Mouse (Mus musculus) forebrain, postnatal 0 days (tissue): Measurements from ENCODE around the gene Arl15. TPM values are rescaled to one million over a fixed set of nuclear protein-coding genes. Genes with fewer than 3 reads are reported as not detected.

ENCODE experiments used
- ATAC-seq: fragments of 200-750 bp; cut with Nextera tagmentation; 2 replicates; pipeline ENCODE4 v1.8.0; 2017; ENCODE audit warnings: mild to moderate bottlenecking, moderate library complexity
- DNase-seq: peaks from one replicate; pipeline ENCODE4 v3.0.0-alpha.2; 2015
- H3K27ac ChIP-seq: fragments of 300-500 bp; sonication (generic); 2 replicates; pipeline ENCODE4 v1.5.1; 2014; ENCODE audit warnings: low read depth, mild to moderate bottlenecking, antibody characterized with exemption, low read length, moderate library complexity, mixed read lengths
- H3K27me3 ChIP-seq: fragments of 300-500 bp; sonication (generic); 2 replicates; pipeline ENCODE4 v1.6.1; 2014; ENCODE audit warnings: mild to moderate bottlenecking, low read length, mixed read lengths; ENCODE audit not compliant: insufficient read depth
- H3K36me3 ChIP-seq: fragments of 300-500 bp; sonication (generic); 2 replicates; pipeline ENCODE4 v1.6.1; 2014; ENCODE audit warnings: mild to moderate bottlenecking, moderate library complexity; ENCODE audit not compliant: insufficient read depth
- H3K4me1 ChIP-seq: fragments of 300-500 bp; sonication (generic); 2 replicates; pipeline ENCODE4 v1.6.1; 2014; ENCODE audit warnings: antibody characterized with exemption; ENCODE audit not compliant: insufficient read depth
- H3K4me2 ChIP-seq: fragments of 300-500 bp; sonication (generic); 2 replicates; pipeline ENCODE4 v1.6.1; 2014; ENCODE audit warnings: low read depth, mild to moderate bottlenecking, moderate library complexity
- H3K4me3 ChIP-seq: fragments of 300-500 bp; sonication (generic); 2 replicates; pipeline ENCODE4 v1.5.1; 2014; ENCODE audit warnings: low read depth, low read length, mixed read lengths
- H3K9ac ChIP-seq: fragments of 300-500 bp; sonication (generic); 2 replicates; pipeline ENCODE4 v1.6.1; 2014; ENCODE audit warnings: mild to moderate bottlenecking
- H3K9me3 ChIP-seq: fragments of 300-500 bp; sonication (generic); 2 replicates; pipeline ENCODE4 v1.6.1; 2016; ENCODE audit warnings: low read length
- CTCF ChIP-seq: sonication (generic); IDR thresholded peaks from 2 replicates; pipeline ENCODE4 v1.5.1; 2016; ENCODE audit warnings: antibody characterized with exemption, control low read depth, low read depth
- WGBS: fragments of 180-500 bp; shearing (Covaris S2); extraction: QIAGEN DNeasy Blood & Tissue Kit; methylation state at CpG from one replicate; pipeline ENCODE4 v1.1.7; 2014; 5-methylcytosine and 5-hydroxymethylcytosine counted together
- polyA plus RNA-seq: library from polyadenylated mRNA; unstranded; fragments of >200 nt; fragmentation: Nextera tagmentation; extraction: Ambion mirVana; gene quantifications from 2 replicates; pipeline ENCODE4 v1.2.1, GENCODE M21; 2015
- total RNA-seq: library from RNA; depleted of rRNA; stranded (reverse); fragments of >200 nt; gene quantifications from 2 replicates; pipeline ENCODE4 v1.2.3, GENCODE M21; 2014

The Arl15 gene
- total and polyA plus RNA-seq, 2 experiments from 2014 or later: 18.5 to 44.0 TPM

- H3K27me3 ChIP-seq: no peaks in the 10 kb centered on the region
- no peak overlapping the region for H3K27ac ChIP-seq
- 95% methylated on average over 7 of the region's 7 CpGs for WGBS
- no peaks in the 10 kb centered on the region for H3K36me3 ChIP-seq
- H3K9me3 ChIP-seq: no peaks in the 10 kb centered on the region
- ATAC-seq (no peak), DNase-seq (no peak)
- no peak overlapping the region for H3K4me3 ChIP-seq
- H3K9ac ChIP-seq: no peak overlapping the region
- no peak for TF ChIP-seq CTCF
- no peaks in the 10 kb centered on the region for H3K4me1 ChIP-seq
- no peak overlapping the region for H3K4me2 ChIP-seq
Measured at GRCm38 (mm10) chr13:114061234-114061633, 266.9 kb downstream of the Arl15 start.

GRCm38 (mm10) chr13:114064069-114064468 is 269.8 kb downstream of the Arl15 start:
- DNase-seq: no peak
- no peak overlapping the region for H3K4me3 ChIP-seq

GRCm38 (mm10) chr13:114065012-114065411 is 270.7 kb downstream of the Arl15 start:
- ATAC-seq (no peak), DNase-seq (no peak)
- Histone ChIP-seq H3K36me3 (no peaks in the 10 kb centered on the region), H3K4me3 (no peak overlapping the region), H3K9me3 (no peaks in the 10 kb centered on the region), H3K4me1 (no peaks in the 10 kb centered on the region), H3K4me2 (no peak overlapping the region), H3K27me3 (no peaks in the 10 kb centered on the region), H3K9ac (no peak overlapping the region), H3K27ac (no peak overlapping the region)
- no peak for TF ChIP-seq CTCF
- 52% methylated on average over 6 of the region's 6 CpGs for WGBS

More at GRCm38 (mm10) chr13:114064069-114064468, 269.8 kb downstream of the Arl15 start:
- no peak overlapping the region for H3K4me2 ChIP-seq
- no peaks in the 10 kb centered on the region for H3K27me3 ChIP-seq
- no peak overlapping the region for H3K27ac ChIP-seq
- no peak overlapping the region for H3K9ac ChIP-seq
- no peaks in the 10 kb centered on the region for H3K4me1 ChIP-seq
- ATAC-seq: no peak
- no peaks in the 10 kb centered on the region for H3K9me3 ChIP-seq
- 73% methylated on average over 9 of the region's 9 CpGs for WGBS
- no peaks in the 10 kb centered on the region for H3K36me3 ChIP-seq
- TF ChIP-seq CTCF: no peak

- no peaks in the 10 kb centered on the region for H3K36me3 ChIP-seq
- no peak overlapping the region for H3K27ac ChIP-seq
- H3K4me2 ChIP-seq: no peak overlapping the region
Measured at GRCm38 (mm10) chr13:114068421-114068820, 274.1 kb downstream of the Arl15 start.

GRCm38 (mm10) chr13:114071439-114071838 is 277.1 kb downstream of the Arl15 start:
- ATAC-seq (no peak), DNase-seq (no peak)
- Histone ChIP-seq H3K9me3 (no peaks in the 10 kb centered on the region), H3K27me3 (no peaks in the 10 kb centered on the region), H3K36me3 (no peaks in the 10 kb centered on the region), H3K4me1 (no peaks in the 10 kb centered on the region), H3K4me2 (no peak overlapping the region), H3K9ac (no peak overlapping the region), H3K27ac (no peak overlapping the region), H3K4me3 (no peak overlapping the region)
- 92% methylated on average over 7 of the region's 7 CpGs for WGBS
- TF ChIP-seq CTCF: no peak

More at GRCm38 (mm10) chr13:114068421-114068820, 274.1 kb downstream of the Arl15 start:
- Histone ChIP-seq H3K9me3 (no peaks in the 10 kb centered on the region), H3K27me3 (no peaks in the 10 kb centered on the region), H3K9ac (no peak overlapping the region), H3K4me3 (no peak overlapping the region), H3K4me1 (no peaks in the 10 kb centered on the region)
- WGBS: 69% methylated on average over 5 of the region's 5 CpGs
- DNase-seq (no peak), ATAC-seq (no peak)
- no peak for TF ChIP-seq CTCF

GRCm38 (mm10) chr13:114074471-114074870 is 280.2 kb downstream of the Arl15 start:
- no peak for DNase-seq
- H3K9me3 ChIP-seq: no peaks in the 10 kb centered on the region
- no peaks in the 10 kb centered on the region for H3K36me3 ChIP-seq
- ATAC-seq: no peak
- 18% methylated on average over 8 of the region's 8 CpGs for WGBS
- H3K4me3 ChIP-seq: no peak overlapping the region
- TF ChIP-seq CTCF: no peak
- H3K27ac ChIP-seq: no peak overlapping the region
- H3K9ac ChIP-seq: no peak overlapping the region
- no peak overlapping the region for H3K4me2 ChIP-seq
- no peaks in the 10 kb centered on the region for H3K4me1 ChIP-seq
- no peaks in the 10 kb centered on the region for H3K27me3 ChIP-seq

- Histone ChIP-seq H3K4me3 (no peak overlapping the region), H3K9me3 (no peaks in the 10 kb centered on the region), H3K9ac (no peak overlapping the region), H3K4me1 (no peaks in the 10 kb centered on the region), H3K4me2 (no peak overlapping the region), H3K27me3 (no peaks in the 10 kb centered on the region), H3K27ac (no peak overlapping the region), H3K36me3 (no peaks in the 10 kb centered on the region)
- peak; percentile 77 for DNase-seq
- peak; percentile 76 for TF ChIP-seq CTCF
- WGBS: 70% methylated on average over 9 of the region's 9 CpGs
- ATAC-seq: peak; percentile 50; the same call in 1 of the 2 replicates
Measured at GRCm38 (mm10) chr13:114075724-114076384, 281.5 kb downstream of the Arl15 start.
